Mouse (Mus musculus) spleen, adult 12 weeks (tissue): Measurements from ENCODE around the gene Usp47.

Experiments
- DNase-seq: peaks from one replicate; pipeline ENCODE4 v3.0.0; 2022; ENCODE audit warnings: low spot score

The Usp47 gene

DNA sequence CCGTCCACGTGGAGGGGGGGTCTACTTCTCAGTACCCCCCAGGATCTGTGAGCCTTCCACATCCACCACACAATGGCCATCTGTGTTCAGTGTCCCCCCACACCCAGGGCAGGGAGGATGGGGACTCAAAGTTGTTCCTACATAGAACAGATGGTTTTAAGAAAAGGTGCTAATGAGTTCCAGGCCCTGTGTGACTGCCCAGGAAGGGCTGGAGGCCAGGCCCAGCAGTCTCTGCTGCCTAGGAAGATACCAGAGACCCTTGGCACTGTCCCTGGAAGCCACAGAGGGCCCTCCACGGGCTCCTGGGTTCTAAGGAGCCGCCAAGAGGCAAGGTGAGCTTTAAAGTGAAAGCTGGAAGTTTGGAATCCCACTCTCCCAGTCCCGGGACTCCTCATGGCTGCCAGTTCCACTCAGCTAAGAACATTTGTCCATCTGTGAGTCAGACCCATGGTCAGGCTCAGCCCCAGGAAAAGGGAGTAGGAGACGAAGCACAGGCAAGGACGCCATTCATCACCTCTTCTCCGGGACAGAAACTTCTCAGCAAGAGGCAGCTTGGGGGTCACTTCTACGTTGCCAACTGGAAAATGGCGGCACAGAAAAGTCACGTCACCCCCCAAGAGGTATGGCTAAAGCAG is 98.7 kb downstream of the Usp47 start:
- no peak for DNase-seq

DNA sequence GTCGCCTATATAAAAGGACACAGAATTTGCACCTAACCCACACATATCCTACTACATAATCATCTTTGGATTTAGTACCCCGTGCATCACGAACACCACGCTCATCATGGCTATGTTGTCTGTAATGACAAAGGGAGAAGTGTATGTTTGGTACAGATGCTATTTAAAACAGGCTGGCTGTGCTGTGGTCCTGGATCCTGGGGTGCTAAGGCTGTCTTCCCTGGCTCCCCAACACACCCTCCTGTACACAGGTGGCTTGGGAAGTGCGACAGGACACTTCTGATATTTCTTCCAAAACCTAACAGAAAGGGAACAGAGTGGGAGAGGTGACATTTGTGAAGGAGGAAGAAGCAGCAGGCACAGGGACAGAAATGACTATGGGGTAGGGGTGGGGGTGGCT is 100.3 kb downstream of the Usp47 start:
- DNase-seq: no peak

DNA sequence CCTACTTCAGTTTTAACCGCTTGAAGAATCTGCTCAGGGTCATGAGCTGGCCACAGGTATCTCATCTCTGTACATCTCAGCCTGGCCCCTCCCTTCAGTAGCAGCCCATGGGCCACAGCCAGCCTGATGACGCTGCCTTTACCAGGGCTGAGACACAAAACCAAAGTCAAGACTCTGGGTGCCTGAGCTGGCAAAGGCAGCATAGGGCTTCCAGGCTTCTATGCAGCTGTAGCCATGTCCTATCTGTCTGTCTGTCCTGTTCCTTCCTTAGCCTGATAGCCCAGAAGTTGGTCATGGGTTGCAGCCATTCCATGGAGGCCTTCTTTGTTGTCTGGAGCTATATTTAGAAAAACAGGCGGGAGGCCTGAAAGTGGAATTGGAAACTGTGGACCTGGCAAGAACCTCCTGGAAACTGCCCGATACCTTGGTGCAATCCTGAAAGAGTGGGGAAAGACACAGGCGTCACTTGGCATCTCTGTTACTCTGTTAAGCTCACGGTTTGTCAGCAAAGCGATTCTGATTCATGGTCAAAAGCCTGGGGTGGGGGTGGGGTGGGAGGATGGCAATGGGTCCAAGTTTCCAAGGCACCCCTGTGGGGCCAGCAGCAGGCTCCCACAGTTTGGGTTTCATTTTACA is 102.4 kb downstream of the Usp47 start:
- DNase-seq: no peak

DNA sequence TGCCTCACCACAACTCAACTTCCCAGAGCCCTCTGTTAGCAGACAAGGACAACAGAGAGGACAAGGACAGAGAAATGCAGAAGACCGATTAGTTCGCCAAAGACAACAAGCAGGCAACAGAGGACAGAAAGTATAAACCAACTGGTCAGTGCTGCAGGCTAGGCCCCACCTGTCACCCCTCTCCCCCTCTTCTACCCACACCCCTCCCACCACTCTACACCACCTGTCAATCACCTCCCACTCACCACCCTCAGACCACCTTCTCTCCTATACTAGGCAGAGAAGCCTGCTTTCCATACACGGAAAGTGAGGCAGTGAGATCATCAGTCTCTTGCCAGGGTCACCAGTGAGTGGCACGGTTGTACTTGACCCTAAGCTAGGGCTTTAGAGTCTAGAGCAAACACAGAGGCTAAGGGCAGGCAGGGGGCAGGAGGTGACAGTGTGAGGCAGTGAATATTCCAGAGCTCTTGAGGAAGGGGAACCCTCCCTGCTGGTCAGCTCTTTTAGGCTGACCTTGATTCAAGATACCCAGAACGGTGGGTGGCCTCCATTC is 103.9 kb downstream of the Usp47 start:
- no peak for DNase-seq

DNA sequence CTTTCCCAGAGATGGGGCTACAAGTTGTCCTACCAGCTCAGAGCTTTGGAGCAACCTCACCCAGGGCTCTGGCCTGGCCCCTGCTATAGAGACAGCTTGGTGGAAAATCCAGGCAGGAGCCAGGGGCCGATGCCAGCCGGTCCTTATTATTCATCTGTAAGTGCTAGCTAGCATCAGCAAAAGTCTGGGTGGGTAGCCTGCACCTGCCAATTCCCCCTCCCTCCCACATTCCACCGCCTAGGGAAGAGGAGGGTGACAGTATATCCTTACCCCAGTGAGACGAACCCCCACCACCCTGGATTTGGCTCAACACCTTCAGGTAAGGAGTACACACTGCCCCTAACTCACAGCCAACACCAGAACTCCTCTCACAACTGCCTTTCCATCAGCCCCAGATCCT is 104.7 kb downstream of the Usp47 start:
- no peak for DNase-seq

DNA sequence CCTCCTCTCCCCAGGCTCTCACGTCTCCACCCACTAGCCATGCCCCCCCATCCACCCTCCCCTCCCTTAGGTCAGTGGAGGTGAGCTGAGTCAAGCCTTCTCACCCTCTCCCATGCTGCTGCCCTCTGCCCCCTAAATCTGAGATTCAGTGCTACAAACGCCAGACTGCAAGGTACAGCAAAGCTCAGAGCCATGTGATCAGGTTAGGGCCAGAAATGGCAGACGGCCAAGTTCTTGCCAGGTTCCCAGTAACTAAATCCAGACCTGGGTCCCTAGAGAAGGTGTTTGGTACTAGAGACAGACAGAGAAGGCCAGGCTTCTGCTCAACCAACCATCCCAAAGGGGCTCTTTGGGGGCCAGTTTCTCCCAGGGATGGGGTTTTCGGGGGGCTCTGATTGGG is 105.5 kb downstream of the Usp47 start:
- DNase-seq: no peak

DNA sequence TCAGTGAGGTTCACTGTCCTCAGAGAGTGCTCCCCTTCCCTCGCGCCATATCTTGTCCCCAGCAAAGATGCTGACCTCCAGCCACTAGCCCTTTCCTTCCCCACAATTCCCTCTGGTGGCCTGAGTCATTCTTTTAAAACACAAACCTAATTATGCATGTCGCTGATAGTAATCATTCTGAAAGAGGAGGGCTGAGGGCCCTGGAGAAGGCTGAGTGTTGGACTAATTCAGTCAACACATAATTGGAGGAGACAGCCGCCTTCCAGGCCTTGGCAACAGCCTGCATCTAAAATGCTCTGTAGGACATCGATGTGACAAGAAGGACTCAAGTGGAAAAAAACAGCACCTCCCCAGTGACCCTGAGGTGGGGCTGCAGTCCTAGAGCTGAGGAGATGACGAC is 106.5 kb downstream of the Usp47 start:
- DNase-seq: no peak

DNA sequence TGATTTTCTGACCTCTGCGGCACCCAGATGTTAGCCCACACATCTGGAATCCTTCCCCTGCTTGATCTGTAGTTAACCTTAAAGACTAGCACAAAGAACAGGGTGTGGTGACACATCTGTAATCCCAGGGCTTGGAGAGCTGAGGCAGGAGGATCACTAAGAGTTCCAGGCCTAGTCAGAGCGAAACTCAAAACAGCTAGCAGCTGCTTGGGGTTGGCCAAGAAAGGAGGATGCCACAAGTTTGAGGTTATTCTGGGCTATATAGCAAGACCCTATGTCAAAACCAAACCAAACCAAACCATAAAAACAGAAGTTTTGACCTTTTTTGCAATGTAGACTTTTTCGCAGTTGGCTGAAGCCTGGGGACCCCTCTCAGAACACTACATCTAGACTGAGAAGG is 107.4 kb downstream of the Usp47 start:
- no peak for DNase-seq

DNA sequence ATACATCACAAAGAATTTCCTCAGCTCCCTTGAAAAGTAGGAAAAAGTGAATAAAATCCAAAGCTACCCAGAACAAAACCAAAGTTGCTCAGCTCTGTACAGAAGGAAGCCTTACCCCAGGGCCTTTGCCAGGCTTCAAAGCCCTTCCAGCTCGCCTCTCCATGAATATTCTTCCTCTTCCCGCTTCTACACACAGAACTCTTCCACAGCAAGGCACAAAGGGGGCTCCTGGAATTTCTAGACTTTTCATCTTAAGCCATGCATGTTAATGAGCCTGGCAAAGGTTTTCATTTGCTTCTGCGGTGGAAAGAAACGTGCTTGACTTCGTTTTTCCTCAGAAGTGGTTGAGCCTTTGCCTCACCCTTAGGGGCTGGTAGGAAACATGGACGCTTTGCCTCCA is 108.7 kb downstream of the Usp47 start:
- no peak for DNase-seq

DNA sequence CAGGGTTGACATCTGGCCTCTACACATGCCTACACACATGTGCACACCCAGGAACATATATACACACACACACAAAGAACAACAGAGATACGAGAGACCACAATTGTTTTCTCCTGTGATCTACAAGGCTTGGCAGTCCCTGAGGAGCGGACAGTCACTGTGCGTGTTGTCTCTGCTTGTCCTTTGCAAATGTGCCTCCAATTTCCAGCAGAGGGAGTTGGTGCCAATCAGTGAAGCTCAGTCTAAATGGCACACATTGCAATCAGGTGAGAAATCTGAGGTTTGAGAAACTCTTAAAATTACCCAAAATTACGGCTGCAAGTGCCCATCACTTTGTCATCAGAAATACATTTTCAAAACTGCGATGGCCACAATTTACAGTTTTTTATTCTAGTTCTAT is 110.0 kb downstream of the Usp47 start:
- no peak for DNase-seq

DNA sequence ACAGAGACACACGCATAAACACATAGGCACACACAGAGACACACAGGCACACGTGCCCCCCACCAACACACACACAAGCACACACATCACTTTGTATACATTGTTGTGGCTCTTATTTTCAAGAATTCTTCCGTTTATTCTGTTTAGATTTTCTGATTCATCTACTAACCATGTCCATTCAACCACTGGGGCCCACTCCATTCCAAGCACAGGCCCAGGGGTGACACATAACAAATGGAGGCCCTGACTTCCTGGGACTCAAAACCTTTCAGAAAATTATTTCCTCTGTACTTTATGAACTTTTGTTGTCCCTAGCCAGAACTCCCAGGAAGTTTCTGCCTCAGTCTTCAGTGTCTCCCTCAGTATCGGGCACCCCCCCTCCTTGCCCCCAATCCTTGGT is 111.9 kb downstream of the Usp47 start:
- no peak for DNase-seq

DNA sequence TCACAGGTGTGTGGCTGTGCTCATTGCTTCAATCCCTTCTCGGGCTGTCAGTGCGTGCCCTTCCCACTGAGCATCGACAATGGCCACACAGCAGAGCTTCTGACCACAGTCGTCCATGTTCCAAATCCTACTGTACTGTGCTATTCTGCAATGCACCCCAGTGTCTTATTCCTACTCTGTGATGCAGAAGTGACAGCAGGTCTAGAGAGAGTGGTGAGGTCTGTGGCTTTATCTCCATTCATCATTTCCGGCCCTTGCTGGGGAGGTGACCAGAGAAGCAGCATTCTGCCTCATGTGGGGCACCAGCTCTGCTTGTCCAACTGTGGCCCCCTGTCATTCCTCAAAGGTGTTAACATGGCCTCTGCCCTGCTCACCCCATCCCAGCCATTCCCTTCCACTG is 113.2 kb downstream of the Usp47 start:
- no peak for DNase-seq

DNA sequence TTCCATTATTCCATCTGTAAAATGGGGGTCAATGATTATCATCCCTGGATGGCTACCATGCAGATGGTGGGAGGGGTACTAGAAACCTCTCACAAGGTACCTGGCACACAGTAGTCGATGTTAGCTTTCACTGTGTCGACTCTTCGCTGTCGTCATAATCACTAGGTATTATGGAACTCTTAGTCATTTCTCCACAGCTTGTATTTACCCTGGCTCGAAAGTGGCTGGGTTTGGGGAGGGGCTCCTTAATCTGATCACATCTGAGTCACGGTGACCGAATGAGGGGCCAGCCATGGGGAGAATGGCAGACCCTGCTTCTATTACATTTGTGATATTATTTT is 114.8 kb downstream of the Usp47 start:
- DNase-seq: no peak

DNA sequence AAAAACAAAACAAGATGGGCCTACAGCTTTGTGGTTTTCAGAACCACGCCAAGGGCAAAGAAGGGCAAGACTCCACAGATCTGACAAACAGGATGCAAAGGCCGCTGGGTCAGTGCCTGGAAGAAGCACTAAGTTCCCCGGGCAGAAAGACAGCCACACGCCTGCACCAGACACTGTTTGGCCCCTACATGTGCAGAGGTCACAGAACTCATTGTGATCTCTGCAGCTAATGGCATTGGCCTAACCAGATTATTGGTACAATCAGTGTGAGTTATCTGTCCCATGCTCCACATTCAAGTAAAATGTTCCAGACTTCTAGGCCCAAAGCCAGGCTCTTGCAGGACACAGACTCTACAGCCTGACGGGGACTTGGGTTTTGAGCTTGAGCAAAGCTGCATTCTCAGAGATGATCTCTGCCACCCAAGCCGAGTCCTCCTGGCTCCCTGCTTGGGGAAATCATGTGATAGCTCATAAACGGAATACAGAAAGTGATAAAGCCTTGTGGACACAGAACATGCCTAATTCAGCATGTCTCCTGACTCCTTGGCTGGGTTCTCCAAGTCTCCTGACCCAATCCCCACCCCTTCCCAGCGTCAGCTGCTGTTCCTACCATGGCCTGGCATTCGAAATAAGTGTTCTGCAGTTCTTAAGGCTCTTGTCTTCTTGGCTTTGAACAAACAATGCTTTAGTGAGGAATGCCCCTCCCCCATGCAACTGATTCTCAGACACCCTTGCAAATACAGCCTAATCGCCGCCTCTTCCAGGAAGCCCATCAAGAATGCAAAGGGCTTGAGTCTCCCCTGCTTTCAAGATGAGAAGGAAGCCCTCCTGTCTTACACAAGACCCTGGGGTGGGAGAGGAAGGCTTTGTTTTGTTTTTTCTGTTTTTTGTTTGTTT is 115.5 kb downstream of the Usp47 start:
- no peak for DNase-seq

DNA sequence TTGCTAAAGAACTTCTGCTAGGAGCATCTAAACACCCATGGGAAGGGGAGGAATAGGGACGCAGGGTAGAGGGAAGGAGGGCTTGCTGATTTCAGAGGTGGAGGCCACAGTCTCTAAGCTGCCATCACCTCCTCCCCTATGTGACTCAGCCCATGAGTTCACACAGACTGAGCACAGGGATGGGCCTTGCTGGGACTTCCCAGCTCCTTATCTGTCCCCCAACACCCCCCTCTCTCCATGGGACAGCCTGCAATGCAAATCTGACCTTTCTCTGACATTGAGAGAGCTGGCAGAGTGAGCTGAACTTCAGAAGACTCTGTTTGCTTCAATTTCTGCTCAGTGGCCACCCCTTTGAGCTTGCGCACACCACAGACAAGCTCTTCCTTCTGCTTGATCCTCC is 117.4 kb downstream of the Usp47 start:
- DNase-seq: no peak

DNA sequence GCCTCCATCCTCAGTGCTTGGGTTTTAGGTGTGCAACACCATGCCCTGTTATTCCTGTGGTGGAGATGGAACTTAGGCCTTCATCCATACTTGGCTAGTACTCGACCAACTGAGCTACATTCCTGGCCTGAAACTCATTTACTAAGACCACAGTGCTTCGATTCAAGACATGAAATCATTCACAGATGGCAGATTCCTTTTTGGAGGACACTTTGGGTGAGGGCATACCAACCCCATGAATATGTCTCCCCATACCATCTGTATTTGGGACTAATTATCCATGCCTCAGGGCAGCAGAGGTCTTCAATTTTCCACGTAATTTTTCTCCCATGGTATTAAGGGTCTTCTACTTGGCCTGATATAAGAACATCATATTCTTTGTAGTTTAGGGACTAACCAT is 119.3 kb downstream of the Usp47 start:
- DNase-seq: no peak

DNA sequence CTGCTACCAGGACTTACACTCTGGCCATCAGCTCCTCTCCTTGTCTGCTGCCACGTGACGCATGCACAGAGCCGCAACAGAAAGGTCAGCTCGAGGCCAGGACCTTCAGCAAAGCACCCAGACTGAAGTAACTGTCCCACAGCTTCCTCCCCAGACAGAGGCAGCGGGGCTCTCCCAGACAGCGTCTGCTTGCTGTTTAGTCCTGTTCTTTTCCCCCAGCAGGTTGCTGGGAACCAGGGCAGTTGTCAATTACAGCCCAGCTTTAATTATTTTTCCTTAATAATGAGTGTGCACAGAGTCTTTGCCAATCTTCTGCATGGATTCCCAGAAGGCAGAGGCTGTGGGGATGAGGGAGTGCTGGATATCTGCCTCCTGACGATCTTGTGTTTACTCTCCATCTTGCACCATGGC is 119.8 kb downstream of the Usp47 start:
- no peak for DNase-seq

DNA sequence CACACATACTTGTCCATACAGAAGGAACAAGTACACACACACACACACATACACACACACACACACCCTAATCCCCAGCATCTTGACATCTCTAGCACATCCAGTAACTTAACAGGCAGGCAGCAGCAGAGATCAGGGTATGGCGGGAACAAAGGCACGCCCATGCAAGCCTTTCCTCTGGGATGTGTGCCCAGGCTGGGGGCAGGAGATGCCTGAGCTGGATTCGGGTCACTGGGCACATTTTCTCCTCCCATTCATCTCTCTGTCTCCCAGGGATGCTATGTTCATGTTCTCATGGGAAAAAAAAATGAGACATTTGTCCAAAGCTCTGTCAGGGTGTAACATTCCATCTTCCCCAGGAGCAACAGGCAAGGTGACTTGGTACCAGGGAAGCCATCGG is 120.7 kb downstream of the Usp47 start:
- DNase-seq: no peak

DNA sequence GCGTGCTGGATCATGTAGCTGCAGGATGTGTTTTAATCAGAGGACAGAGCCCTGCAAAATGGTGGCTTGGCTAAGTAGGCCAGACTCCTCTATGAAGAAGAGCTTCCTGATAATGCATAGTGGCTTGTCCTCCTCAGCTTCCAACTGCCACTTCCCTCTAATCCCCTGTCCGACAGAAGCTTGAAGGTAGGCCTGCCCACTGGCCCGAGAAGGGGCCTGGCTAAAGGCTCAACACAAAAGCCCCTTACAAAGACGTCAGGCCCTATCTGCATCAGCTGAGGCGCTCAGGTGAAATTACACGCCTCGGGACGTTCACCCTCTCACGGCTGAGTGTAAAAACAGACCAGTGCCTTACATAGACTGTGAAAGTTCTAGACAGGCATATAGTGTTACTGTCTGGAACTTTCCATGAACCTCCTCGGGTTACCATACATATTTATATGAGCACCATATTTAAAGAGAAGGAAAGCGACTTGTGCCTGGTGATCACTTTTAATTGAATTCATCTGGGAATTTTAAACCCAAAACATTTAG is 121.4 kb downstream of the Usp47 start:
- DNase-seq: no peak

DNA sequence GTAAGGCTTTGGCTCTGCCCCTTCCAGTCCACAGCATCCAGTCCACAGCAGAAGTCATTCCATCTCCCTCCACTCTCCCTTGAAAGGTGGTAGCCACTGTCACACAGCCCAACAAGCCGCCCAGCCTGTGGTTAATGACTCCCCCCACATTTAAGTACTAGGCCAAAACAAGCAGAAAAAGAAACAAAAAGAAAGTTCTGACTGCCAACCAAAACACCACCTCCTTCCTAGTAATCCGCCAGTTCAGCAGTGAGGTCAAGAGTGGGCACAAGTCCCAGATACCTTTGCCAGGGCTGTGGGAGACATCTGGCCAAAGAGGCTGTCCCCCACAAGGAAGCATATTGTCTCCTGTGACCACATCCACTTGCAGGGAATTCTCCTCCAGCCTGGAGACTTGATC is 124.7 kb downstream of the Usp47 start:
- DNase-seq: no peak

DNA sequence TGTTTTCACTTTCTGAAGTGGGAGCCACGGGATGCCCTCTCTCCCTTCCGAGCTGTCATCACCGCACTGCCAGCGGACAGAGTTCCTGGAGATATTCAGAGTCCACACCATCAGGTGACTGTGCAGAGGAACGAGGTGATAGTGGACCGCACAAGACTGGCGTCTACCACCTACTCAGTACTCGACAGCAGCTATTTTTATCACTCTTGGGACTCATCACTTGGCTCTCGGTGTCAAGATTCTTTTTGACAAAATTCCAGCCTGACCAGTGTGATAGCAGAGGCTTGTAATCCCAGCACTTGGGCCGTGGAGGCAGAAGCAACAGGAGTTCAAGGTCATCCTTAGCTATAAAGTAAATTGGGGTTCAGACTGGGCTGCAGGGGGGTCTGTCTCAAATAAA is 125.8 kb downstream of the Usp47 start:
- DNase-seq: no peak

DNA sequence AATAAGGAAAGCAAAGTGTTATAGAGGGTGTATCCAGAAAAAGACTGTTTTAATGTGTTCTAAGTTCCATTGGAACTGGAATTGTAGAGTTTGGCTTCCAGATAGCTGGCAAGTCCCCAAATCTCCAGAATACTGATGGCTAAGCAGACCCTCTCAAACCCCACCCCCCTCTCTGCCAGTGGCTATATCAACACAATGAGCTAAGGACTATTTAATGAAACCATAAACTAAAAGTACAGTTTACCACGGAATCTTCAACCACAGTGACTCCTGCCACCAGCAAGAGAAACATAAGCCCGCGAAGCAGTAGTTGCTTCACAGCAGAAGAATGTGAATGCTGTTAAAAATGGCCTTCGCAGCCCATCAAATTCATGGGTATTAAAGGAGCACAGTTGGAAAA is 131.1 kb downstream of the Usp47 start:
- DNase-seq: no peak

DNA sequence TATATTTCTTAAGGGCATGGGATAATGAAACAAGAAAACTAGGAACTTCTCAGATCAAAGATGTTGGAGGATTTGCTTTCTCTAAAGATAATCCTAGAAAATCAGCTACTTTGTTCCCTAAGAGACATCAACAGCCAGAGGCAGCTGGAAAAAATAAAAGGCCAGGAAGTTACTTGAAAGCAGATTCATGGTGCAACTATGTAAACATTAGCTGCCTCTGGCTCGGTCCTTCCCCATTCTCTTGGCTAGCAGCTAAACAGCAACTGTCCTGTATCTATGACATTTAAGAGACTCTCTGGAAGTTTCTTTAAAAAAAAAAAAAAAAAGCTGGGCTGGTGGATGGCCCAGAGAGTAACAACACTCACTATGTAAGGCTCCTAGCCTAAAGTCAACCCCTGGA is 131.9 kb downstream of the Usp47 start:
- no peak for DNase-seq
